Mouse (Mus musculus): ENCODE results near the gene Phc2.
"Not testable (repeated sequence)": the region's sequence is repeated elsewhere in the genome, so short reads cannot be mapped to it uniquely, and the experiment has no call there.

Phc2 gene

GRCm38 (mm10) chr4:128646762-128647161, 7.7 kb upstream of the Phc2 start:
- no peak for DNase-seq

DNA sequence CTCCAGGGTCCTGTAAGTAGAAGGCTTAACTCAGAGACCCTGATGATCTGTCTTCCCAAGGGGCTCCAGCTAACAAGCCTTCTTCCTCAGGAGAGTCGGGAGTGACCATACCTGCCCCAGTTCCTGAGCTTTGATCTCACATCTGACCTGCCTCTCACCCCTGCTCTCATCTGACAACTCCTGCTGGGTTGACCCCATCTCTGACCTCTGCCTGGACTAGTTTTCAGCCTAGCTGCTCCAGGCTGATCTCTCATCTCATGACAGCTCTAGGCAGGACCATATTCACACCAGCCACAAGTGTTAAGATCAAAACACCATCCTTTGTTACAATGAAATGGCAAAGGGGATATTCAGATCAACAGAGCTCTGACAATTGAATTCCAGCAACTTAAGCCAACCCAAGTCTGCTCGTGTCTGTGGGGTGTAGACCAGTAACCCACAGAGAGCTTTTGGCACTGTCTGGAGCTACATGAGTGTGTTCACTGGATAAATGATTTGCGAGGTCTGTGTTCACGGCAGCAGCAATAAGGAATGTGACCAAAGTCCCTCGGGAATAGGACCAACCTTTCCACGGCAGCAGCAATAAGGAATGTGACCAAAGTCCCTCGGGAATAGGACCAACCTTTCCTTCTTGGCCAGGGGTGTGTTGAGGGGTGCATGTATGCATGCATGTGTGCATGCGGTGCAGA, 5.8 kb upstream of the Phc2 start:
- DNase-seq = peak in 1 of 2 experiments; percentile 44

- no peak for DNase-seq
These were observed 3.0 kb upstream of the Phc2 start for GRCm38 (mm10) chr4:128651530-128651929.

DNA sequence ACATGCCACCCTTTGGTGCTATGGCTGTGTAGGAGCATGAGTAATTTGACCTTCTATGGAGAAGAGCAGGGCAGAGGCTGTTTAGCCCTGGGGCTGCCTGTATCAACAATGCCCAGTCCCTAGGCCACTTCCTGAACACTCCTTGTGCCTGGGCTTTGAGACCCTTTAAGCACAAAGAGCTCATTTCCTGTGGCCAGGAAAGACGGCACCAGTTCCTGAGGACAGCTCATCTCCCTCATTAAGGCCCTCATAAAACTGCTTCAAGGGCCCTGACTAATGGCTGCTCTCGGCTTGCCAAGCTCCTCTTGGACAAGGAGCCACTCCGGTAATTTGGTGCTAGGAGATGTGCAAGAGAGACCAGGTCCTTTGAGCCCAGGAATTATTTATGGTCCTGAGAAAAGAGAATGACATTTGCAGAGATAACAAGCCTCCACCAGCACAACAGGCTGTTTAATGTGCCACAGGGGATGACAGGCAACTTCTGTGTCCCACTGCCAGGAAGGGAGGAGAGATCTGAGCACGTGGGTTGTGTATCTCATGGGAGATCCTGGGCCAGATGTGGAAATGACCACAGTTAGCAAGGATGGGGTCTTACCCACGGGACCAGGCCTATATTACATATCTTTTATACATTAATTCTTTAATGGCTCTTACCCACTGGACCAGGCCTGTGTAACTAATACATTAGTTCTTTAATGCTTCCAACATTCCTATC, 1.8 kb upstream of the Phc2 start:
- DNase-seq = peak in 1 of 2 experiments; percentile 40

DNA sequence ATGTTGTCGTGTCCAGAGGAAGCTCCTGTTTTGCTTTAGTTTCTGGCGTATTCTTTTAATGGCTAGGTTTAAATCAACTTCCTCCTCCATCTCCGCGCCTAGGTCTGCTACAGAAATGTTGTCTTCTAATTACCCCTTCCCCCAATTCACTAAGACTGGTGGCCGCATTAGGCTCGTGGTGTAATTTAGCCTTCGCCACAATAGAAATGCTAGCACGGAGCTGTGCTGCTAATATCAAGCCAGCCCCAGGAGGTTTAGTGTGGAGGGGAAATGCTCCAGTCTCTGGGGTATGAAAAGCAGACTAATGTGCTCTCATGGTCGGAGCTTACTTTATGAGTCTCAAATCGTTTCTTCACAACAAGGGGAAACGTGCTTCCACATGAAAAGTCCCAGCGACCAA, 944 bp downstream of the Phc2 start:
- DNase-seq = peak in 1 of 2 experiments; percentile 31

- no peak for DNase-seq
These were observed 5.7 kb downstream of the Phc2 start for GRCm38 (mm10) chr4:128660196-128660595.

DNA sequence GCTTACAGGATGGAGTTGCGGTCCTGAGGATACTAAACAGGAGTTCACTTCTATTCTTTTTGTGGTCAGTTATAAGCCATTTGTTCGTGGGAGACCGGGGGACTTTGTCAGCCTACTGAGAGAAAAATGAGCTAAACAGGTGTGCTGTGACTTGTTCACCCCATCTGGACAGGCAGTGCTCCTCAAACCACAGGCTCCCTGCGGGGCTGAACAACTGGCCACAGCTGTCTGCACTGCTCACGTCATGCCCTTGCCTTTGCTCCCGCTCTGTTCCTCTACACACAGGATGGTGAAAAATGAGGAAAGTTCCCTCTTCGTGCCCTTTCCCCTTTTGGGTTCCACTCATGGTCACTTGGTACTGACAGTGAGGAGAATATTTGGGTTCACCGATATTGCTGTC, 6.6 kb downstream of the Phc2 start:
- DNase-seq = no peak

GRCm38 (mm10) chr4:128664002-128664401, 9.5 kb downstream of the Phc2 start:
- no peak for DNase-seq

DNA sequence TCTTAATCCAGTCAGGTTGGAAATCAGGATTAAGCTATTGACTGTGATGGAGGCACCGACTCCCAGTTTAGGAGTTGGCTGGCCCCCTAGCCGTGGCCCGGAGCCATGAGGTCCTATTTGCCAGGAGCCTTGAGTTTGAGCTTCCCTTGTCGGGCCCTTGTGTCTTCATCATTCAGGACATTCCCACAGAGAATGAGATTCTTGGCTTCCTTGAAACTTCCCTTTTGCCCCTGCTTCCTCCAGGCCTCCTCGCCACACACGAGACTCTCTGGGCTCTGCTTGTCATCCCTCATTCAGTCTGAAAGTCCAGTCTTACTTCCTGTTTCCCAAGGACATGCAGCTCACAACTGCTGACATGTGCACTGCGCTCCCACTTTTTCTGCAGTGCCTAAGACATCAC, 11.9 kb downstream of the Phc2 start:
- not testable (repeated sequence) for DNase-seq

DNA sequence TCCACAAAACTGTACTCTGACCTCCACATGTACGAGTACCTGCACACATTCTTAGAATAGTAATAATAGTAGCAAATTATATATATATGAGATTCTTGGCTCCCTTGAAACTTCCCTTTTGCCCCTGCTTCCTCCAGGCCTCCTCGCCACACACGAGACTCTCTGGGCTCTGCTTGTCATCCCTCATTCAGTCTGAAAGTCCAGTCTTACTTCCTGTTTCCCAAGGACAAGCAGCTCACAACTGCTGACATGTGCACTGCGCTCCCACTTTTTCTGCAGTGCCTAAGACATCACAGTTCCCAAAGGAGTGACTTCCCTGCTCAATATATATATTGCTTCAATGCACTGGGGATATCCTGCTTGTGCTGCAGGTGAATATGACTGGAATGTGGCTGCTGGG, 12.7 kb downstream of the Phc2 start:
- not testable (repeated sequence) for DNase-seq

- DNase-seq = no peak
These were observed 14.7 kb downstream of the Phc2 start for GRCm38 (mm10) chr4:128669229-128669628.

GRCm38 (mm10) chr4:128670566-128671191, 16.2 kb downstream of the Phc2 start:
- peak in 1 of 2 experiments; percentile 51 for DNase-seq

- DNase-seq = no peak
These were observed 18.0 kb downstream of the Phc2 start for GRCm38 (mm10) chr4:128672494-128672893.

- DNase-seq = no peak
These were observed 24.2 kb downstream of the Phc2 start for GRCm38 (mm10) chr4:128678564-128679217.

GRCm38 (mm10) chr4:128681126-128681525, 26.6 kb downstream of the Phc2 start:
- DNase-seq = peak; percentile 68 to 74

DNA sequence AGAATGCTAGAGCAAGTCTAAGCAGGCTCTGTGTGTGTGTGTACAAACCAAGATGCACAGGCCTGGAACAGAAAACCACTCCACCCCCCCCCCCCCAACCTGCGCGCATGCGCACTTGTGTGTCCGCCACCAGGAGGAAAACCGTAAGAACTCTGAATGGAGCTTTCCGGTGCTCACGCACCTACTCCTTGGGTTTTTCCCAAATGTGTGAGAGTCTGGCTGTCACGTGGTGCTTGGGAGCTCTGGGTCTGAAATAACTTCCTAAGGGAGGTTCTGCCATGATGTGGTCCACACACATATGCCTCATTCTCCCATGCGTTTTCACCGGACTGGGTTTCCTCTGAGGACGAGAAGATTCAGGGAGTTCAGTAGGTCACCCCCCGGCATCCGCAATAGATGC, 27.8 kb downstream of the Phc2 start:
- DNase-seq = no peak

GRCm38 (mm10) chr4:128683706-128684105, 29.2 kb downstream of the Phc2 start:
- DNase-seq = no peak

DNA sequence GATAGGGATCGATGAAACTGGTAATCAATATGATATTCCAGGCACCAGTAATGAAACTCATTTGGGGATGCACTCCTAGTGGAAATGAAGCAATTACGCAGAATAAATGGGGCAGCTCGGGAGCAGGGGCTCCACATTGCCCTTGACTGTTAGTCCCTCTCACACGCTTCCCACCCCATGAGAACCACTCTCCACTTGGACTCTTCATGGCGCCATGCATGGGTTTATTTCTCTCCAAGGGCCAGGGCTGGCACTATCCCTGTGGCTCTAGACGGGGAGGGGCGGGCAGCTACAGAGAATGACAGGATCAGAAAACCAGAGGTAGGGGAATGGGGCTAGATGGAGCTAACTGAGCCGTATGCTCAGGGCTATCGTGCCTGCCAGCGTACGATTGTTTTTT, 29.6 kb downstream of the Phc2 start:
- no peak for DNase-seq

DNA sequence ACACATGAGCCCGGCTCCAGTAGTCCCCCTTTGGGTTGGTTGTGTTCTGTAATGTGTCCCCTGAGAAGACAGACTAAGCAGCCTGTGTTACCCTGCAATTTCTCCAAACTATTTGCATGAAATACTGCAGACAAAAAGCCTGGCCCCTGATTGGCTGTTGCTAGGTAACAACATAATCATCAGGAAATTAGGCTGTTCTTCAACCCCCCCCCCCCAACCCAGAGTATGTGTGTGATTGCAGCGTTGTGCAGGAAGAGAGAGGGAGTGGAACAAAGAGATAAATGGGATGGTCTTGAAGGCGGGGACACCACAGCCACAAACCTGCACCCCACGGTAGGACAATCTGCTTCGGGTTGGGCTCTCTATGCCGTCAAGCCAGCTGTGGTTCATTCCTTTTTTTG, 34.0 kb downstream of the Phc2 start:
- DNase-seq = peak in 1 of 2 experiments; percentile 65

DNA sequence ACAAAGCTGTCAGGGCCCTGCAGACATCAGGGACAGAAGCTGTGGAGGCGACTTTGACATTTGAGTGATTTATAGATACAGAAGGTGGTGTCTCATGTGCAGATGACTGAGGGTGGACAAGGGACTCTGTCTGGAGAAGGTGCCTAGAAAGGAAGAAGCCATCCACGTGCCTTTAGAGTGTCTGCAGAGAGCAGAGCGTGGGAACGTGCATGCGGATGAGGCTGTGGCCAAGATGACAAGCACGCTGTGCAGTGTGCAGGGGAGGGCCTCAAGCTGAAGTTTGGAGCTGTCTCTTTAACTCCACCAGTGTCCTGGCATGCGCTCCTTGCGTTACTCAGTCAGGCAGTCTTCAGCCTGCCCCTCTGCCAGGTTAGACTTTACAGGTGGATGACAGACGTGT, 34.5 kb downstream of the Phc2 start:
- DNase-seq = no peak

GRCm38 (mm10) chr4:128689739-128690304, 35.3 kb downstream of the Phc2 start:
- no peak for DNase-seq

DNA sequence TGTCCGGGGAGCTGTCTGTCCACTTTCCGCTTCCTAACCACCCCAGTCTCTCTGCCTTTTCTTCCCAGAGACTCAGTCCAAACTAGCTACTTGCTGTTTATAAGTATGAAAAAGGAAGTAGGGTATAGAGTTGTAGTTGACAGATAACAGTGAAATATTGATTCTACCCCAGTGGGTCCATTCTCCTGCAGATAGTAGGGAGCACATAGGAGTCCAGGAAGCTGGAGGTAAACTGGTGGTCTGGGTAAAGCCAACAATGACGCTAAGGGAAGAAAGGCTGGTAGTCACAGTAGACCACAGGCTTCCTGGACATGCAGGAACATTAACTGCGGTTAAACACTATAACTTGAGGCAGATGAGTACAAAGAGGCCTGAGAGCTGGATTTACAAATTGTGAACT, 36.7 kb downstream of the Phc2 start:
- DNase-seq = no peak
